Mouse (Mus musculus) forebrain, embryonic 10.5 days (tissue): ENCODE data around the gene C1ra. TPM values are rescaled to one million over a fixed set of nuclear protein-coding genes. Genes with fewer than 3 reads are reported as not detected.

Experiments used
- DNase-seq: peaks from one replicate; pipeline ENCODE4 v3.0.0-alpha.2; 2017; ENCODE audit warnings: low spot score; ENCODE audit errors: extremely low spot score
- H3K27ac ChIP-seq: fragments of 300-500 bp; sonication (generic); 2 replicates; pipeline ENCODE4 v1.5.1; 2016; ENCODE audit warnings: mild to moderate bottlenecking
- H3K27me3 ChIP-seq: fragments of 300-500 bp; sonication (generic); 2 replicates; pipeline ENCODE4 v1.6.1; 2016; ENCODE audit warnings: mild to moderate bottlenecking; ENCODE audit not compliant: poor library complexity, severe bottlenecking
- H3K36me3 ChIP-seq: fragments of 300-500 bp; sonication (generic); replicated peaks from 2 replicates; pipeline ENCODE4 v1.6.1; 2016; ENCODE audit warnings: mild to moderate bottlenecking, moderate library complexity
- H3K4me1 ChIP-seq: fragments of 300-500 bp; sonication (generic); 2 replicates; pipeline ENCODE4 v1.6.1; 2016
- H3K4me3 ChIP-seq: fragments of 300-500 bp; sonication (generic); 2 replicates; pipeline ENCODE4 v1.5.1; 2016; ENCODE audit warnings: mild to moderate bottlenecking, moderate library complexity
- H3K9me3 ChIP-seq: fragments of 300-500 bp; sonication (generic); 2 replicates; pipeline ENCODE4 v1.6.1; 2016; ENCODE audit warnings: mild to moderate bottlenecking, moderate library complexity
- WGBS: fragments of 180-500 bp; shearing (Covaris S2); methylation state at CpG from one replicate; pipeline ENCODE4 v1.1.7; 2016; 5-methylcytosine and 5-hydroxymethylcytosine counted together
- polyA plus RNA-seq: library from polyadenylated mRNA; unstranded; fragments of >200 nt; fragmentation: Nextera tagmentation; extraction: Ambion mirVana; gene quantifications from 2 replicates; pipeline ENCODE4 v1.2.1, GENCODE M21; 2016

The C1ra gene
- polyA plus RNA-seq, 1 experiment from 2014 or later = 0.15 TPM

GRCm38 (mm10) chr6:124570026-124570425, 57.8 kb downstream of the C1ra start, which contains the start of gene C1rb:
C1rb (plus strand) TSS chr6:124570294.
- H3K9me3 ChIP-seq = no peaks in the 10 kb centered on the region
- WGBS = 3% methylated on average over 8 of the region's 8 CpGs
- no peak within 1 kb of the TSS for H3K4me3 ChIP-seq
- peak; percentile 67 for DNase-seq
- no peaks in the 10 kb centered on the region for H3K36me3 ChIP-seq
- no peak within 1 kb of the TSS for H3K27ac ChIP-seq
- H3K4me1 ChIP-seq = no peaks in the 10 kb centered on the region
- H3K27me3 ChIP-seq = no peaks in the 10 kb centered on the region

Other genes with a start within 250 kb of the C1ra start
- gene Cd163, start 207.7 kb upstream of the C1ra start, polyA plus RNA-seq = not detected in 2 replicates
- gene Pex5, start 97.3 kb upstream of the C1ra start, polyA plus RNA-seq = 40.3 and 43.1 TPM in 2 replicates
- gene Clstn3, start 47.6 kb upstream of the C1ra start, polyA plus RNA-seq = 8.4 and 10.6 TPM in 2 replicates
- gene C1rl, start 19.3 kb upstream of the C1ra start, polyA plus RNA-seq = 0.11 and 0.21 TPM in 2 replicates
- 0.20 and 0.42 TPM in 2 replicates for gene C1s1, start 30.0 kb downstream of the C1ra start, polyA plus RNA-seq
- gene C1rb, start 57.9 kb downstream of the C1ra start, polyA plus RNA-seq = not detected in 2 replicates
- gene C1s2, start 123.7 kb downstream of the C1ra start, polyA plus RNA-seq = 0.05 TPM in 1 of 2 replicates, not detected in the other
- gene Lpcat3, start 150.6 kb downstream of the C1ra start, polyA plus RNA-seq = 38.8 and 44.1 TPM in 2 replicates
- 255 and 270 TPM in 2 replicates for gene Emg1, start 199.8 kb downstream of the C1ra start, polyA plus RNA-seq
- 490 and 492 TPM in 2 replicates for gene Phb2, start 199.9 kb downstream of the C1ra start, polyA plus RNA-seq
- 4.8 and 5.2 TPM in 2 replicates for gene Ptpn6, start 226.3 kb downstream of the C1ra start, polyA plus RNA-seq
- 397 and 415 TPM in 2 replicates for gene Grcc10, start 229.0 kb downstream of the C1ra start, polyA plus RNA-seq
- gene Gm45234, start 243.6 kb downstream of the C1ra start, polyA plus RNA-seq = not detected in 2 replicates
- 12.5 and 14.2 TPM in 2 replicates for gene Atn1, start 244.1 kb downstream of the C1ra start, polyA plus RNA-seq